Mouse (Mus musculus) heart, postnatal 0 days (tissue): ENCODE results near the gene Ubd. TPM values are rescaled to one million over a fixed set of nuclear protein-coding genes. Genes with fewer than 3 reads are reported as not detected.
A peak's percentile ranks its signal among the peaks of the same experiment; 100 is the strongest.

Source experiments
- ATAC-seq: fragments of 200-750 bp; cut with Nextera tagmentation; 2 replicates; pipeline ENCODE4 v1.8.0; 2017; ENCODE audit warnings: low read depth, moderate number of reproducible peaks, moderate library complexity; ENCODE audit not compliant: insufficient read depth
- DNase-seq: peaks from one replicate; pipeline ENCODE4 v3.0.0-alpha.2; 2016; ENCODE audit warnings: low spot score
- H3K27ac ChIP-seq: fragments of 300-500 bp; sonication (generic); 2 replicates; pipeline ENCODE4 v1.5.1; 2014; ENCODE audit warnings: low read depth, mild to moderate bottlenecking
- H3K27me3 ChIP-seq: fragments of 300-500 bp; sonication (generic); 2 replicates; pipeline ENCODE4 v1.6.1; 2014; ENCODE audit warnings: low read length, mixed read lengths; ENCODE audit not compliant: control insufficient read depth, insufficient read depth
- H3K36me3 ChIP-seq: fragments of 300-500 bp; sonication (generic); replicated peaks from 2 replicates; pipeline ENCODE4 v1.6.1; 2014; ENCODE audit warnings: low read length, mixed read lengths; ENCODE audit not compliant: control insufficient read depth, insufficient read depth
- H3K4me1 ChIP-seq: fragments of 300-500 bp; sonication (generic); 2 replicates; pipeline ENCODE4 v1.6.1; 2014; ENCODE audit warnings: antibody characterized with exemption; ENCODE audit not compliant: control insufficient read depth, insufficient read depth
- H3K4me2 ChIP-seq: fragments of 300-500 bp; sonication (generic); 2 replicates; pipeline ENCODE4 v1.6.1; 2014; ENCODE audit warnings: low read depth, mild to moderate bottlenecking, low read length, moderate library complexity
- H3K4me3 ChIP-seq: fragments of 300-500 bp; sonication (generic); 2 replicates; pipeline ENCODE4 v1.5.1; 2014; ENCODE audit warnings: low read depth, low read length
- H3K9ac ChIP-seq: fragments of 300-500 bp; sonication (generic); replicated peaks from 2 replicates; pipeline ENCODE4 v1.6.1; 2014; ENCODE audit warnings: low read depth, low read length, mixed read lengths
- H3K9me3 ChIP-seq: fragments of 300-500 bp; sonication (generic); replicated peaks from 2 replicates; pipeline ENCODE4 v1.6.1; 2016; ENCODE audit warnings: low read length; ENCODE audit not compliant: control insufficient read depth
- CTCF ChIP-seq: IDR thresholded peaks from 2 replicates; pipeline ENCODE4 v1.5.1; 2016; ENCODE audit warnings: antibody characterized with exemption, control low read depth, low read depth
- EP300 ChIP-seq: IDR thresholded peaks from 2 replicates; pipeline ENCODE4 v1.6.1; 2016; ENCODE audit warnings: antibody characterized with exemption, low read depth
- WGBS: fragments of 180-500 bp; shearing (Covaris S2); extraction: QIAGEN DNeasy Blood & Tissue Kit; methylation state at CpG from one replicate; pipeline ENCODE4 v1.1.7; 2014; 5-methylcytosine and 5-hydroxymethylcytosine counted together
- polyA plus RNA-seq: library from polyadenylated mRNA; unstranded; fragments of >200 nt; fragmentation: Nextera tagmentation; extraction: Ambion mirVana; gene quantifications from 2 replicates; pipeline ENCODE4 v1.2.1, GENCODE M21; 2015
- total RNA-seq: library from RNA; depleted of rRNA; stranded (reverse); fragments of >200 nt; gene quantifications from 2 replicates; pipeline ENCODE4 v1.2.3, GENCODE M21; 2014; ENCODE audit warnings: low replicate concordance

The Ubd gene
- total and polyA plus RNA-seq, 2 experiments from 2014 or later: not detected

GRCm38 (mm10) chr17:37196845-37197724 is 3.4 kb downstream of the Ubd start:
- H3K27me3 ChIP-seq: peaks cover 42% of the 10 kb centered on the region
- H3K4me2 ChIP-seq: peak overlapping the region; percentile 75
- peak; percentile 47; the same call in 1 of the 2 replicates for ATAC-seq
- 1% methylated on average over 77 of the region's 77 CpGs for WGBS
- no peaks in the 10 kb centered on the region for H3K36me3 ChIP-seq
- no peak for TF ChIP-seq EP300
- TF ChIP-seq CTCF: no peak
- H3K27ac ChIP-seq: no peak overlapping the region
- H3K4me3 ChIP-seq: peak overlapping the region; percentile 41
- H3K4me1 ChIP-seq: no peaks in the 10 kb centered on the region
- no peaks in the 10 kb centered on the region for H3K9me3 ChIP-seq
- no peak for DNase-seq
- no peak overlapping the region for H3K9ac ChIP-seq

GRCm38 (mm10) chr17:37200894-37201293 is 7.2 kb downstream of the Ubd start, which contains the start of gene Olfr94:
Olfr94 (minus strand) TSS chr17:37200994.
- no peak for ATAC-seq
- H3K27me3 ChIP-seq: peaks cover 32% of the 10 kb centered on the region
- TF ChIP-seq EP300 (no peak), CTCF (no peak)

GRCm38 (mm10) chr17:37203206-37203916 is 9.7 kb downstream of the Ubd start:
- under 1% methylated on average over 4 of the region's 4 CpGs for WGBS
- no peak for TF ChIP-seq EP300
- peak; percentile 100 for TF ChIP-seq CTCF
- Histone ChIP-seq H3K4me2 (no peak overlapping the region), H3K27me3 (peaks cover 7% of the 10 kb centered on the region), H3K9ac (no peak overlapping the region), H3K4me3 (no peak overlapping the region), H3K36me3 (no peaks in the 10 kb centered on the region), H3K27ac (no peak overlapping the region), H3K9me3 (no peaks in the 10 kb centered on the region), H3K4me1 (no peaks in the 10 kb centered on the region)
- ATAC-seq (peak; percentile 73; the same call in 1 of the 2 replicates), DNase-seq (peak; percentile 79)

More at GRCm38 (mm10) chr17:37200894-37201293, 7.2 kb downstream of the Ubd start, which contains the start of gene Olfr94:
- H3K9ac ChIP-seq: no peak within 1 kb of the TSS
- DNase-seq: no peak
- no peaks in the 10 kb centered on the region for H3K36me3 ChIP-seq
- no peaks in the 10 kb centered on the region for H3K4me1 ChIP-seq
- no peaks in the 10 kb centered on the region for H3K9me3 ChIP-seq
- WGBS: 60% methylated on average over 2 of the region's 2 CpGs
- no peak within 1 kb of the TSS for H3K27ac ChIP-seq
- no peak within 1 kb of the TSS for H3K4me3 ChIP-seq
- H3K4me2 ChIP-seq: no peak within 1 kb of the TSS

- H3K9ac ChIP-seq: no peak overlapping the region
- ATAC-seq (no peak), DNase-seq (no peak)
- no peak overlapping the region for H3K4me2 ChIP-seq
- H3K27me3 ChIP-seq: peaks cover 2% of the 10 kb centered on the region; the same call in 1 of the 2 replicates
- WGBS: 24% methylated on average over 3 of the region's 3 CpGs
- H3K36me3 ChIP-seq: no peaks in the 10 kb centered on the region
- H3K4me1 ChIP-seq: no peaks in the 10 kb centered on the region
- no peak overlapping the region for H3K27ac ChIP-seq
- no peak overlapping the region for H3K4me3 ChIP-seq
- TF ChIP-seq EP300 (no peak), CTCF (no peak)
- H3K9me3 ChIP-seq: no peaks in the 10 kb centered on the region
Observed at GRCm38 (mm10) chr17:37203917-37204236, 10.2 kb downstream of the Ubd start.

GRCm38 (mm10) chr17:37210884-37211768 is 17.4 kb downstream of the Ubd start:
- H3K4me3 ChIP-seq: peak overlapping the region; percentile 6; the same call in 1 of the 2 replicates
- H3K4me2 ChIP-seq: peak overlapping the region; percentile 17; the same call in 1 of the 2 replicates
- H3K9me3 ChIP-seq: no peaks in the 10 kb centered on the region
- no peak for TF ChIP-seq EP300
- TF ChIP-seq CTCF: no peak
- 11% methylated on average over 40 of the region's 40 CpGs for WGBS
- H3K36me3 ChIP-seq: no peaks in the 10 kb centered on the region
- no peak overlapping the region for H3K9ac ChIP-seq
- DNase-seq: no peak
- no peak overlapping the region for H3K27ac ChIP-seq
- H3K4me1 ChIP-seq: no peaks in the 10 kb centered on the region
- H3K27me3 ChIP-seq: peaks cover 19% of the 10 kb centered on the region
- ATAC-seq: no peak
